Mouse (Mus musculus) layer of hippocampus, adult 18-20 months (tissue): Measurements from ENCODE around the gene Prr36. TPM values are rescaled to one million over a fixed set of nuclear protein-coding genes. Genes with fewer than 3 reads are reported as not detected.

Source experiments
- total RNA-seq, 2 experiments: library from RNA; stranded (reverse); gene quantifications; 2 replicates each; pipeline ENCODE4 v1.2.3; 2021

The Prr36 gene
- total RNA-seq, 2 experiments from 2014 or later = 38.4 to 41.3 TPM

Other genes with a start within 250 kb of the Prr36 start
- gene Cd209f, start 111.6 kb downstream of the Prr36 start, total RNA-seq = under 1 TPM; 0.37 to 0.43 TPM
- under 1 TPM in 1 of 2 experiments, not detected in 1; 0.22 TPM for gene Cd209g, start 83.4 kb downstream of the Prr36 start, total RNA-seq
- 100 to 1,000 TPM in 1 of 2 experiments, 10 to 100 TPM in 1; 93.2 to 102 TPM for gene Evi5l, start 50.9 kb downstream of the Prr36 start, total RNA-seq
- gene Lrrc8e, start 9.4 kb upstream of the Prr36 start, total RNA-seq = not detected
- gene Map2k7, start 21.3 kb upstream of the Prr36 start, total RNA-seq = 100 to 1,000 TPM; 109 to 116 TPM
- under 1 TPM; 0.46 to 0.62 TPM for gene Gm49320, start 21.4 kb upstream of the Prr36 start, total RNA-seq
- 10 to 100 TPM in 1 of 2 experiments, 1 to 10 TPM in 1; 8.9 to 12.2 TPM for gene Tgfbr3l, start 30.8 kb upstream of the Prr36 start, total RNA-seq
- 10 to 100 TPM; 28.9 to 31.1 TPM for gene Snapc2, start 35.6 kb upstream of the Prr36 start, total RNA-seq
- 100 to 1,000 TPM; 524 to 546 TPM for gene Ctxn1, start 41.8 kb upstream of the Prr36 start, total RNA-seq
- gene Timm44, start 58.5 kb upstream of the Prr36 start, total RNA-seq = 10 to 100 TPM; 59.1 to 61.4 TPM
- gene Ccl25, start 107.8 kb upstream of the Prr36 start, total RNA-seq = 10 to 100 TPM; 17.2 to 20.1 TPM
- 10 to 100 TPM; 78.8 to 80.6 TPM for gene Elavl1, start 108.0 kb upstream of the Prr36 start, total RNA-seq